In the genomic region with DNA sequence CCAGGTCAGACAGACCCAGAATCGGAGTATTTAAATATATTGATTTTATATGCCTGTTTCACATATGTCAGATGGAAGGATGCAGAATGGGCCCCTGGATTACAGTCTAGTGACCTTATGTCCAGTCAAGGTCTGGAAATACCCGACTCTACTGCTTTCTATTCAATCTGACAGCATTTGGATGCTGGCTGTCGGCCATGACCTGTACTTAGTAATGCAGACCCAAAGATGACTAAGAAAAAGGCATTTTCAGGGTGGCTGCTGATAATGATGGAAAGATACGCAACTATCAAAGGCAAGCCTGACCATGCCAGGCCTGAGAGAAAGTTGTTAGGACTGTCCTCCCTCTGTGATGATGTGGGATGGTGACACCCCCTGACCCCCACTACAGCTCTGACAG, we compare ENCODE assay signal across 19 mouse cellular contexts. TPM values are rescaled to one million over a fixed set of nuclear protein-coding genes. Genes with fewer than 3 reads are reported as not detected.
DNase-seq lines count a peak whose midpoint lies in the region; TF ChIP-seq lines count a peak whose summit lies in the region.
"Had no signal": no experiment of that assay in that cellular context is flagged by ENCODE, and none has a peak within 500 bp of the region (broad histone marks: within the 10 kb centered on the region; RNA-seq: fewer than 3 reads in every experiment).

No protein-coding gene starts in this region.

- H3K79me2 ChIP-seq in myocyte (ENCODE audit: control insufficient read depth, insufficient read depth): no peaks in the 10 kb centered on the region

- peak overlapping the region; percentile 43; the same call in 1 of the 2 replicates for H3K27ac ChIP-seq in thymus, adult 2 months (ENCODE audit: control insufficient read depth, insufficient read depth, low read length)
- H3K27ac ChIP-seq: embryonic facial prominence, embryonic 10.5 days; left cerebral cortex, adult 2 months; liver, embryonic 14.5 days; stomach, postnatal 0 days had no signal

- no peaks in the 10 kb centered on the region for H3K27me3 ChIP-seq in thymus, adult 2 months (ENCODE audit: control insufficient read depth, insufficient read depth, low read length)
- H3K27me3 ChIP-seq in myocyte (ENCODE audit: control insufficient read depth, insufficient read depth, insufficient read length): no peaks in the 10 kb centered on the region

- no peaks in the 10 kb centered on the region for H3K36me3 ChIP-seq in thymus, adult 2 months (ENCODE audit: control insufficient read depth, insufficient read depth, low read length)
- no peaks in the 10 kb centered on the region for H3K36me3 ChIP-seq in myocyte (ENCODE audit: control insufficient read depth, insufficient read depth)
- H3K36me3 ChIP-seq: embryonic facial prominence, embryonic 10.5 days had no signal

- no peak for TF ChIP-seq POLR2A in thymus, adult 2 months (IDR thresholded peaks at IDR 0.05; ENCODE audit: control insufficient read depth, extremely low read depth, insufficient read depth, low read length, poor library complexity)
- TF ChIP-seq POLR2A in myocyte (IDR thresholded peaks at IDR 0.05; ENCODE audit: insufficient read length, low read depth): no peak

- H3ac ChIP-seq in myocyte (ENCODE audit: control insufficient read depth, insufficient read length): no peak overlapping the region

- WGBS in thymus, adult 2 months: 87% methylated on average over 4 of the region's 4 CpGs

- DNase-seq in adrenal gland, adult (ENCODE audit: inconsistent age in 2 of 2, low spot score in 1 of 2): peak; percentile 88 to 92
- DNase-seq in adrenal gland, postnatal 4 days (ENCODE audit: low spot score in 2 of 2): no peak
- no peak for DNase-seq in thymus, adult 2 months
- DNase-seq in thymus, postnatal 10 days (ENCODE audit: low spot score in 2 of 2): no peak
- peak; percentile 86 for DNase-seq in adrenal gland, postnatal 36 days
- DNase-seq in embryo, embryonic 10 days (ENCODE audit: low spot score): no peak
- DNase-seq in retina, postnatal 1 day: no peak
- DNase-seq: cerebellum, postnatal 10 days; gastrocnemius, postnatal 14 days; heart, postnatal 36 days; right cerebral cortex, adult 18-20 months; thymus, postnatal 36 days had no signal

- TF ChIP-seq CTCF in thymus, adult 2 months (IDR thresholded peaks at IDR 0.05; ENCODE audit: borderline replicate concordance, control insufficient read depth, extremely low read depth, insufficient read depth, low read length, poor library complexity): no peak

- H3K4me1 ChIP-seq in thymus, adult 2 months (replicated peaks; ENCODE audit: control insufficient read depth, insufficient read depth, low read length): no peaks in the 10 kb centered on the region

- no peak overlapping the region for H3K4me3 ChIP-seq in thymus, adult 2 months (ENCODE audit: control insufficient read depth, insufficient read depth, low read length)
- H3K4me3 ChIP-seq in myocyte: no peak overlapping the region
- H3K4me3 ChIP-seq: embryonic facial prominence, embryonic 10.5 days; left cerebral cortex, adult 2 months had no signal

- H3K4me2 ChIP-seq in myocyte (ENCODE audit: low read depth): peak overlapping the region; percentile 44
- H3K4me2 ChIP-seq: heart, embryonic 11.5 days; midbrain, embryonic 11.5 days had no signal

TF ChIP-seq in myocyte, 11 proteins besides CTCF, POLR2A, EP300 and RAD21:
- TF ChIP-seq SRF (IDR thresholded peaks at IDR 0.05; ENCODE audit: control insufficient read depth, insufficient read length, low read depth): no peak
- no peak for TF ChIP-seq TCF12 (IDR thresholded peaks at IDR 0.05; ENCODE audit: insufficient read depth, poor library complexity, severe bottlenecking)
- TF ChIP-seq POLR2AphosphoS2 (IDR thresholded peaks at IDR 0.05; ENCODE audit: insufficient read length, low read depth): no peak
- no peak for TF ChIP-seq MYOG (IDR thresholded peaks at IDR 0.05; ENCODE audit: control insufficient read depth in 1 of 3, insufficient read depth in 1 of 3, insufficient read length in 2 of 3, low read depth in 2 of 3)
- TF ChIP-seq TCF3 (IDR thresholded peaks at IDR 0.05; ENCODE audit: insufficient read length, low read depth): no peak
- TF ChIP-seq CEBPB (IDR thresholded peaks at IDR 0.05; ENCODE audit: insufficient read depth, poor library complexity, severe bottlenecking): no peak
- no peak for TF ChIP-seq REST (IDR thresholded peaks at IDR 0.05; ENCODE audit: insufficient read depth, insufficient read length)
- no peak for TF ChIP-seq E2F4 (IDR thresholded peaks at IDR 0.05; ENCODE audit: insufficient read depth)
- no peak for TF ChIP-seq MYOD1 (IDR thresholded peaks at IDR 0.05; ENCODE audit: control insufficient read depth in 1 of 3, insufficient read length in 2 of 3, low read depth in 2 of 3)
- TF ChIP-seq MAX (IDR thresholded peaks at IDR 0.05; ENCODE audit: low read depth): no peak
- no peak for TF ChIP-seq USF1 (IDR thresholded peaks at IDR 0.05; ENCODE audit: low read depth)

RNA-seq across cellular contexts. Expression of a gene that starts 14.3 kb away (rescaled TPM):
- 10 to 100 TPM; 20.5 to 20.6 TPM for total RNA-seq in adrenal gland, postnatal 4 days (2021)
- 4.7 and 5.9 TPM in 2 replicates for polyA plus RNA-seq in thymus, adult 2 months (2012; rRNA removed)
- total RNA-seq in adrenal gland, postnatal 36 days (2021): 10 to 100 TPM; 12.2 to 27.4 TPM
- 15.2 TPM for polyA plus RNA-seq in myocyte (2012; fragmentation: generic; extraction: Trizol)

Comparison
In these comparisons a context has a peak if more than half of its experiments do, and no peak if none do; other contexts are left out.
1. DNase-seq: peak in adrenal gland, adult (2 of 2) and adrenal gland, postnatal 36 days (2 of 2); none in adrenal gland, postnatal 4 days (0 of 2), thymus, adult 2 months (single experiment), thymus, postnatal 10 days (0 of 2), embryo, embryonic 10 days (single experiment) and retina, postnatal 1 day (single experiment).